Mouse (Mus musculus): ENCODE measurements at regions not wholly inside any gene's neighbourhood (a gene's known extent, or its start where the extent isn't known, plus 50 kb on each side); places are given as distances from the start of the nearest gene placed in this dataset.
A peak's percentile ranks its signal among the peaks of the same experiment; 100 is the strongest.

- peak overlapping the region; percentile 72; the same call in 1 of the 2 replicates for H3K27ac ChIP-seq (ENCODE audit: insufficient read depth, low read length)
- no peak overlapping the region for H3K4me3 ChIP-seq (ENCODE audit: insufficient read depth, low read length)
- H3K4me1 ChIP-seq (ENCODE audit: control insufficient read depth, insufficient read depth, low read length) = peaks cover 18% of the 10 kb centered on the region
- TF ChIP-seq CTCF (IDR thresholded peaks at IDR 0.05; ENCODE audit: borderline replicate concordance, insufficient read depth, low read length) (no peak), POLR2A (IDR thresholded peaks at IDR 0.05; ENCODE audit: low read depth, low read length) (no peak)
Measured at GRCm38 (mm10) chr7:73611866-73612751, 70.5 kb upstream of the Chd2 start.

GRCm38 (mm10) chr7:73608804-73609275 lies 67.2 kb upstream of the Chd2 start:
- Histone ChIP-seq H3K4me3 (ENCODE audit: insufficient read depth, low read length) (peak overlapping the region; percentile 4; the same call in 1 of the 2 replicates), H3K4me1 (ENCODE audit: control insufficient read depth, insufficient read depth, low read length) (peaks cover 12% of the 10 kb centered on the region), H3K27ac (ENCODE audit: insufficient read depth, low read length) (peak overlapping the region; percentile 60)
- TF ChIP-seq POLR2A (IDR thresholded peaks at IDR 0.05; ENCODE audit: low read depth, low read length) (no peak; the same call in 1 of the 2 replicates), CTCF (IDR thresholded peaks at IDR 0.05; ENCODE audit: borderline replicate concordance, insufficient read depth, low read length) (no peak)

GRCm38 (mm10) chr7:73608070-73608803 lies 66.6 kb upstream of the Chd2 start:
- H3K27ac ChIP-seq (ENCODE audit: insufficient read depth, low read length) = peak overlapping the region; percentile 96
- peaks cover 10% of the 10 kb centered on the region for H3K4me1 ChIP-seq (ENCODE audit: control insufficient read depth, insufficient read depth, low read length)
- no peak for TF ChIP-seq POLR2A (IDR thresholded peaks at IDR 0.05; ENCODE audit: low read depth, low read length)
- TF ChIP-seq CTCF (IDR thresholded peaks at IDR 0.05; ENCODE audit: borderline replicate concordance, insufficient read depth, low read length) = no peak
- H3K4me3 ChIP-seq (ENCODE audit: insufficient read depth, low read length) = peak overlapping the region; percentile 17; the same call in 1 of the 2 replicates

GRCm38 (mm10) chr7:73607450-73608005 lies 65.9 kb upstream of the Chd2 start:
- peaks cover 6% of the 10 kb centered on the region for H3K4me1 ChIP-seq (ENCODE audit: control insufficient read depth, insufficient read depth, low read length)
- peak overlapping the region; percentile 40 for H3K4me3 ChIP-seq (ENCODE audit: insufficient read depth, low read length)
- no peak for TF ChIP-seq CTCF (IDR thresholded peaks at IDR 0.05; ENCODE audit: borderline replicate concordance, insufficient read depth, low read length)
- 0 out of 2 replicates have a peak, but pooled peaks have one; percentile 12 for TF ChIP-seq POLR2A (IDR thresholded peaks at IDR 0.05; ENCODE audit: low read depth, low read length)
- peak overlapping the region; percentile 96 for H3K27ac ChIP-seq (ENCODE audit: insufficient read depth, low read length)

- Histone ChIP-seq H3K27ac (ENCODE audit: insufficient read depth, low read length) (peak overlapping the region; percentile 96), H3K4me3 (ENCODE audit: insufficient read depth, low read length) (peak overlapping the region; percentile 40; the same call in 1 of the 2 replicates), H3K4me1 (ENCODE audit: control insufficient read depth, insufficient read depth, low read length) (peaks cover under 1% of the 10 kb centered on the region; the same call in 1 of the 2 replicates)
- TF ChIP-seq CTCF (IDR thresholded peaks at IDR 0.05; ENCODE audit: borderline replicate concordance, insufficient read depth, low read length) = no peak
- TF ChIP-seq POLR2A (IDR thresholded peaks at IDR 0.05; ENCODE audit: low read depth, low read length) = peak; percentile 64; the same call in 1 of the 2 replicates
Measured at GRCm38 (mm10) chr7:73606677-73607449, 65.2 kb upstream of the Chd2 start.

GRCm38 (mm10) chr7:73604597-73604996 lies 63.0 kb upstream of the Chd2 start:
- TF ChIP-seq CTCF (IDR thresholded peaks at IDR 0.05; ENCODE audit: borderline replicate concordance, insufficient read depth, low read length) (no peak), POLR2A (IDR thresholded peaks at IDR 0.05; ENCODE audit: low read depth, low read length) (no peak)
- H3K27ac ChIP-seq (ENCODE audit: insufficient read depth, low read length) = no peak overlapping the region
- no peak overlapping the region for H3K4me3 ChIP-seq (ENCODE audit: insufficient read depth, low read length)
- no peaks in the 10 kb centered on the region for H3K4me1 ChIP-seq (ENCODE audit: control insufficient read depth, insufficient read depth, low read length)

GRCm38 (mm10) chr7:73602815-73603551 lies 61.4 kb upstream of the Chd2 start:
- TF ChIP-seq POLR2A (IDR thresholded peaks at IDR 0.05; ENCODE audit: low read depth, low read length) = no peak
- no peak for TF ChIP-seq CTCF (IDR thresholded peaks at IDR 0.05; ENCODE audit: borderline replicate concordance, insufficient read depth, low read length)
- no peak overlapping the region for H3K27ac ChIP-seq (ENCODE audit: insufficient read depth, low read length)
- H3K4me1 ChIP-seq (ENCODE audit: control insufficient read depth, insufficient read depth, low read length) = no peaks in the 10 kb centered on the region
- no peak overlapping the region for H3K4me3 ChIP-seq (ENCODE audit: insufficient read depth, low read length)

GRCm38 (mm10) chr7:73601336-73601735 lies 59.7 kb upstream of the Chd2 start:
- no peak overlapping the region for H3K27ac ChIP-seq (ENCODE audit: insufficient read depth, low read length)
- H3K4me3 ChIP-seq (ENCODE audit: insufficient read depth, low read length) = no peak overlapping the region
- TF ChIP-seq POLR2A (IDR thresholded peaks at IDR 0.05; ENCODE audit: low read depth, low read length) = no peak
- no peak for TF ChIP-seq CTCF (IDR thresholded peaks at IDR 0.05; ENCODE audit: borderline replicate concordance, insufficient read depth, low read length)
- H3K4me1 ChIP-seq (ENCODE audit: control insufficient read depth, insufficient read depth, low read length) = peaks cover 4% of the 10 kb centered on the region; the same call in 1 of the 2 replicates
